Mouse (Mus musculus) lung, embryonic 16.5 days (tissue): ENCODE measurements around the gene Pdilt. TPM values are rescaled to one million over a fixed set of nuclear protein-coding genes. Genes with fewer than 3 reads are reported as not detected.

Source experiments
- ATAC-seq: fragments of 200-750 bp; cut with Nextera tagmentation; 2 replicates; pipeline ENCODE4 v1.8.0; 2017; ENCODE audit warnings: low read depth, mild to moderate bottlenecking, moderate library complexity
- H3K27ac ChIP-seq: fragments of 300-500 bp; sonication (generic); 2 replicates; pipeline ENCODE4 v1.5.1; 2014; ENCODE audit warnings: mild to moderate bottlenecking, control low read depth, low read length
- H3K27me3 ChIP-seq: fragments of 300-500 bp; sonication (generic); 2 replicates; pipeline ENCODE4 v1.6.1; 2014; ENCODE audit warnings: low read depth, low read length, mixed read lengths; ENCODE audit not compliant: control insufficient read depth, insufficient read depth
- H3K36me3 ChIP-seq: fragments of 300-500 bp; sonication (generic); 2 replicates; pipeline ENCODE4 v1.6.1; 2014; ENCODE audit warnings: low read length; ENCODE audit not compliant: control insufficient read depth, insufficient read depth
- H3K4me1 ChIP-seq: fragments of 300-500 bp; sonication (generic); replicated peaks from 2 replicates; pipeline ENCODE4 v1.6.1; 2014; ENCODE audit warnings: low read length, mixed read lengths; ENCODE audit not compliant: control insufficient read depth, insufficient read depth
- H3K4me2 ChIP-seq: fragments of 300-500 bp; sonication (generic); 2 replicates; pipeline ENCODE4 v1.6.1; 2014; ENCODE audit warnings: low read depth, low read length, control low read depth
- H3K4me3 ChIP-seq: fragments of 300-500 bp; sonication (generic); 2 replicates; pipeline ENCODE4 v1.5.1; 2014; ENCODE audit warnings: mild to moderate bottlenecking, low read length, control low read depth
- H3K9ac ChIP-seq: fragments of 300-500 bp; sonication (generic); 2 replicates; pipeline ENCODE4 v1.6.1; 2014; ENCODE audit warnings: low read length, control low read depth
- H3K9me3 ChIP-seq: fragments of 300-500 bp; sonication (generic); 2 replicates; pipeline ENCODE4 v1.6.1; 2016; ENCODE audit warnings: low read length; ENCODE audit not compliant: control insufficient read depth
- WGBS: fragments of 180-500 bp; shearing (Covaris S2); extraction: QIAGEN DNeasy Blood & Tissue Kit; methylation state at CpG from one replicate; pipeline ENCODE4 v1.1.7; 2014; 5-methylcytosine and 5-hydroxymethylcytosine counted together
- polyA plus RNA-seq: library from polyadenylated mRNA; unstranded; fragments of >200 nt; fragmentation: Nextera tagmentation; extraction: Ambion mirVana; gene quantifications from 2 replicates; pipeline ENCODE4 v1.2.1, GENCODE M21; 2015

Pdilt gene
- polyA plus RNA-seq, 1 experiment from 2014 or later = not detected

DNA sequence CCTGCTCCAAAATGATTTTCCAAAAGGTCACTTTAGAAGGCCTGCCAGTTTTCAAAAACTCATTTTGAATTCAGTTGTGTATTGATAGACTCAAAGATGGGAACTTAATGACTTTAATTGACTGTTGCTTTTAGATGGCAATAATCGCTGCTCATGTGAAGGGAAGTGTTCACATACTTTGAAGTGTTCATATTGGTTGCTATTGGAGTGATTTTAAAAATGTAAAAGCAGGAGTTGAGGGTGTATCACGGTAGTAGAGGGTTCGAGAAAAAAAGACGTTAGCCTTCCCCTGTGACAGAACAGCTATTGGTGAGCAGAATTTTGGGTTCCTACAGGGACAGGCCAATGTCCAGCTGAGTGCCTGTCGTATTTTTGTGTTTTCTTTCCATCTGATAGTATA lies 4.1 kb downstream of the Pdilt start, which contains the start of gene Acsm5:
Gene Acsm5 (plus strand): TSS at position 301 of the 400 bp plus-strand sequence.
- H3K36me3 ChIP-seq = no peaks in the 10 kb centered on the region
- H3K9me3 ChIP-seq = no peaks in the 10 kb centered on the region
- WGBS = 62% methylated on average over 5 of the region's 5 CpGs
- no peaks in the 10 kb centered on the region for H3K27me3 ChIP-seq
- H3K4me3 ChIP-seq = no peak within 1 kb of the TSS
- no peak within 1 kb of the TSS for H3K27ac ChIP-seq
- ATAC-seq = no peak
- H3K4me1 ChIP-seq = no peaks in the 10 kb centered on the region
- no peak within 1 kb of the TSS for H3K9ac ChIP-seq
- no peak within 1 kb of the TSS for H3K4me2 ChIP-seq

DNA sequence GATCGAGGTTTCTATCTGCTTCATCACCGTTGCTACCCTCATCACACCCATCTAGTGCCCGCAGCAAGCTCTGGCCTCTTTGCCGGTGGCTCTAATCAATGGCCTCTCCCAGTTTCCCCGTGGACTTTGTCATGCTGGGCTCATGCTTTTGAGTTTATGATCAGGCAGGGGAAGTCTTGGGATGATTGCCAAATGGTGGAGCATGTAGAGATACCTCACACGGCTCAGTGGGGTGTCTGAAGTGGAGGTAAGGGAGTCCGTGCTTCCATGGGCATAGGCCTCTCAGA lies 7.1 kb downstream of the Pdilt start:
- H3K36me3 ChIP-seq = no peaks in the 10 kb centered on the region
- H3K4me2 ChIP-seq = no peak overlapping the region
- H3K9me3 ChIP-seq = no peaks in the 10 kb centered on the region
- H3K27ac ChIP-seq = no peak overlapping the region
- WGBS = 80% methylated on average over 7 of the region's 7 CpGs
- H3K4me3 ChIP-seq = no peak overlapping the region
- H3K27me3 ChIP-seq = no peaks in the 10 kb centered on the region
- no peaks in the 10 kb centered on the region for H3K4me1 ChIP-seq
- no peak overlapping the region for H3K9ac ChIP-seq
- no peak for ATAC-seq

GRCm38 (mm10) chr7:119515492-119516271 lies 7.6 kb downstream of the Pdilt start:
- Histone ChIP-seq H3K4me1 (no peaks in the 10 kb centered on the region), H3K4me3 (no peak overlapping the region), H3K27ac (no peak overlapping the region), H3K27me3 (no peaks in the 10 kb centered on the region), H3K9me3 (no peaks in the 10 kb centered on the region), H3K4me2 (no peak overlapping the region), H3K9ac (no peak overlapping the region), H3K36me3 (no peaks in the 10 kb centered on the region)
- no peak for ATAC-seq
- 60% methylated on average over 10 of the region's 10 CpGs for WGBS

DNA sequence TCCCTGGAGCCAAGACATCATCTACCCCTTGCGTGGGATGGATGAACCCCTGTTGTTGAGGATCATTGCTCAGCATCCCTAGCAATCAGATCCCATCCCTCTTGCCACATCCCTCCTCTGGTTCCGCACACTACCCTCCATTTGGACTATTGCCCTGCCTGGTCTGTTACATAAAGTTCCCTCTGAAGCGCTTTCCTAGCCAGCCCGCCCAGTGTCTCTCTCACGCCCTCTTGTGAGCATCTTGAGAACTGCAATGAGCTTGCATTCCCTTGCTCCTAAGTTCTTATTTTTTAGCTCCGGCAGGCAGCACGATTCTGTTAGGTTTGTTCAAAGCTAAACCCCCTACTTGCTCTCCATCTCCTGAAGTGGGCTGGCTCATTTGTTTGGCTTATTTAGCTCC lies 10.2 kb downstream of the Pdilt start:
- Histone ChIP-seq H3K27ac (no peak overlapping the region), H3K9me3 (no peaks in the 10 kb centered on the region), H3K9ac (no peak overlapping the region), H3K4me1 (no peaks in the 10 kb centered on the region), H3K27me3 (no peaks in the 10 kb centered on the region), H3K4me3 (no peak overlapping the region), H3K36me3 (no peaks in the 10 kb centered on the region), H3K4me2 (no peak overlapping the region)
- WGBS = 26% methylated on average over 7 of the region's 7 CpGs
- ATAC-seq = no peak

- Histone ChIP-seq H3K4me2 (no peak overlapping the region), H3K27me3 (no peaks in the 10 kb centered on the region), H3K9ac (no peak overlapping the region), H3K9me3 (no peaks in the 10 kb centered on the region), H3K4me1 (no peaks in the 10 kb centered on the region), H3K27ac (no peak overlapping the region), H3K4me3 (no peak overlapping the region), H3K36me3 (no peaks in the 10 kb centered on the region)
- 84% methylated on average over 4 of the region's 4 CpGs for WGBS
- ATAC-seq = no peak
Observed at GRCm38 (mm10) chr7:119511143-119511542, 12.1 kb downstream of the Pdilt start.

GRCm38 (mm10) chr7:119490041-119490780 lies 33.1 kb downstream of the Pdilt start:
- no peak overlapping the region for H3K27ac ChIP-seq
- WGBS = 76% methylated on average over 4 of the region's 4 CpGs
- H3K9me3 ChIP-seq = no peaks in the 10 kb centered on the region
- no peak for ATAC-seq
- H3K4me1 ChIP-seq = no peaks in the 10 kb centered on the region
- H3K4me2 ChIP-seq = no peak overlapping the region
- no peaks in the 10 kb centered on the region for H3K36me3 ChIP-seq
- H3K27me3 ChIP-seq = no peaks in the 10 kb centered on the region
- H3K9ac ChIP-seq = no peak overlapping the region
- no peak overlapping the region for H3K4me3 ChIP-seq

- Histone ChIP-seq H3K27me3 (no peaks in the 10 kb centered on the region), H3K4me1 (no peaks in the 10 kb centered on the region), H3K9me3 (no peaks in the 10 kb centered on the region), H3K36me3 (no peaks in the 10 kb centered on the region), H3K4me3 (no peak overlapping the region), H3K27ac (no peak overlapping the region), H3K9ac (no peak overlapping the region), H3K4me2 (no peak overlapping the region)
- WGBS = 81% methylated on average over 5 of the region's 5 CpGs
- ATAC-seq = no peak
Observed at GRCm38 (mm10) chr7:119486683-119487082, 36.6 kb downstream of the Pdilt start.

GRCm38 (mm10) chr7:119484154-119484553 lies 39.1 kb downstream of the Pdilt start:
- Histone ChIP-seq H3K4me3 (no peak overlapping the region), H3K9me3 (no peaks in the 10 kb centered on the region), H3K9ac (no peak overlapping the region), H3K36me3 (no peaks in the 10 kb centered on the region), H3K4me2 (no peak overlapping the region), H3K27me3 (no peaks in the 10 kb centered on the region), H3K4me1 (no peaks in the 10 kb centered on the region), H3K27ac (no peak overlapping the region)
- 81% methylated on average over 4 of the region's 4 CpGs for WGBS
- ATAC-seq = no peak

GRCm38 (mm10) chr7:119479256-119479655 lies 44.0 kb downstream of the Pdilt start, which contains the start of gene Umod:
Gene Umod (minus strand): TSS chr7:119479282.
- ATAC-seq = no peak
- Histone ChIP-seq H3K9me3 (no peaks in the 10 kb centered on the region), H3K4me3 (no peak within 1 kb of the TSS), H3K4me1 (no peaks in the 10 kb centered on the region), H3K4me2 (no peak within 1 kb of the TSS), H3K27ac (no peak within 1 kb of the TSS), H3K27me3 (no peaks in the 10 kb centered on the region), H3K36me3 (no peaks in the 10 kb centered on the region), H3K9ac (no peak within 1 kb of the TSS)
